Mouse (Mus musculus): Measurements from ENCODE around the gene Psmd9. TPM values are rescaled to one million over a fixed set of nuclear protein-coding genes. Genes with fewer than 3 reads are reported as not detected.

Psmd9 gene
- polyA plus RNA-seq, 1 experiment from 2014 or later, result 76.0 TPM

- 76% methylated on average over 6 of the region's 6 CpGs for WGBS (ENCODE audit: insufficient replicate concordance)
- ATAC-seq (ENCODE audit: low read depth) (no peak), DNase-seq (no peak)
- Histone ChIP-seq H3K27me3 (no peaks in the 10 kb centered on the region), H3K4me3 (replicated peaks) (peak overlapping the region; percentile 91), H3K9ac (peak overlapping the region; percentile 95), H3K36me3 (peaks cover 16% of the 10 kb centered on the region), H3K4me1 (replicated peaks) (peaks cover 70% of the 10 kb centered on the region), H3K9me3 (replicated peaks) (no peaks in the 10 kb centered on the region), H3K4me2 (peak overlapping the region; percentile 85), H3K27ac (0 out of 2 replicates have a peak overlapping the region, but pooled peaks have one; percentile 30)
Observed at GRCm38 (mm10) chr5:123229296-123229695, 60.1 kb downstream of the Psmd9 start.

DNA sequence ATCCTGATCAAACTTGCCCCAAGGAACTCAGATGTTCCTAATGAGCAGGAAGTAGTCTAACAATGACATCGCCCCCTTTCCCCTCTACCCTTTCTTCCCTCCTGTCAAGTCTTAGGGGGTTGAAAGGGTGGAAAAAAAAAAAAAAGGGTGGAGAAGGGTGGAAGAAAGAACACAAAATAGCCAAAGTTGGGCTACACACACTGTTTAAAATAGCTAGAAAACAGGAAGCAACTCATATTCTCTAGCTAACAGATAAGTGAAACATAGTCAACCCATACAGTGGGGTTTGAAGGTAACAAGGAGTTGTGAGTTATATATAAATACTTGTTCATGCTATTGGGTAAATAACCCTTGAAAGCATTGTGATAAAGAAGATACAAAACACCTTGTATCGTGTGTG, 63.0 kb downstream of the Psmd9 start:
- Histone ChIP-seq H3K4me2 (no peak overlapping the region), H3K4me3 (replicated peaks) (no peak overlapping the region), H3K9me3 (replicated peaks) (no peaks in the 10 kb centered on the region), H3K9ac (no peak overlapping the region), H3K27me3 (no peaks in the 10 kb centered on the region), H3K36me3 (peaks cover 44% of the 10 kb centered on the region), H3K27ac (no peak overlapping the region), H3K4me1 (replicated peaks) (peaks cover 58% of the 10 kb centered on the region)
- ATAC-seq (ENCODE audit: low read depth) (no peak), DNase-seq (no peak)
- 52% methylated on average over 2 of the region's 2 CpGs for WGBS (ENCODE audit: insufficient replicate concordance)

DNA sequence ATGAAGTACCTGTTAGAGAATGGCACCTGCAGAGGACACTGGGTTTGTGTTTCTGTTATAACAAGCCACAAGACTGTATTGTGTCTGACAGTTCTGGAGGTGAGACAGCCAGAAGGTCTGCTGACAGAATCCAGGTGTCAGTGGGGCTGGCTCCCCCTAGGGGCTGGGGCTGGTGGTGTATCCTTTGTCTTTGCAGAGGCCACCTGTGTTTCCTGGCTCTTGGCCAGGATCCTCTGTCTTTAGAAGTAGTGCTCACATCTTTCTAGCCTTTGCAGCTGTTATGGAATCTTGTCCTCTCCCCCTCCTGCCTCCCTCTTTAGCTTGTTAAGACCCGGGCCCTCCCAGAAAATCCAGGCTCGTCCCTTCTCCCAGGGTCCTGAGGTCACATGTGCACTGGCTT, 66.5 kb downstream of the Psmd9 start:
- peak; percentile 49 for DNase-seq
- 77% methylated on average over 2 of the region's 2 CpGs for WGBS (ENCODE audit: insufficient replicate concordance)
- Histone ChIP-seq H3K36me3 (peaks cover 71% of the 10 kb centered on the region), H3K4me1 (replicated peaks) (peaks cover 33% of the 10 kb centered on the region), H3K4me2 (no peak overlapping the region), H3K27me3 (no peaks in the 10 kb centered on the region), H3K9me3 (replicated peaks) (no peaks in the 10 kb centered on the region), H3K27ac (no peak overlapping the region), H3K9ac (no peak overlapping the region), H3K4me3 (replicated peaks) (no peak overlapping the region)
- 0 out of 2 replicates have a peak, but pooled peaks have one; percentile 53 for ATAC-seq (ENCODE audit: low read depth)

- peaks cover 72% of the 10 kb centered on the region for H3K36me3 ChIP-seq
- H3K9me3 ChIP-seq (replicated peaks), result no peaks in the 10 kb centered on the region
- no peak for ATAC-seq (ENCODE audit: low read depth)
- no peak overlapping the region for H3K27ac ChIP-seq
- H3K4me2 ChIP-seq, result no peak overlapping the region
- DNase-seq, result no peak
- peaks cover 29% of the 10 kb centered on the region for H3K4me1 ChIP-seq (replicated peaks)
- WGBS (ENCODE audit: insufficient replicate concordance), result 86% methylated on average over 9 of the region's 9 CpGs
- H3K4me3 ChIP-seq (replicated peaks), result no peak overlapping the region
- no peak overlapping the region for H3K9ac ChIP-seq
- no peaks in the 10 kb centered on the region for H3K27me3 ChIP-seq
Observed at GRCm38 (mm10) chr5:123236426-123236825, 67.2 kb downstream of the Psmd9 start.

DNA sequence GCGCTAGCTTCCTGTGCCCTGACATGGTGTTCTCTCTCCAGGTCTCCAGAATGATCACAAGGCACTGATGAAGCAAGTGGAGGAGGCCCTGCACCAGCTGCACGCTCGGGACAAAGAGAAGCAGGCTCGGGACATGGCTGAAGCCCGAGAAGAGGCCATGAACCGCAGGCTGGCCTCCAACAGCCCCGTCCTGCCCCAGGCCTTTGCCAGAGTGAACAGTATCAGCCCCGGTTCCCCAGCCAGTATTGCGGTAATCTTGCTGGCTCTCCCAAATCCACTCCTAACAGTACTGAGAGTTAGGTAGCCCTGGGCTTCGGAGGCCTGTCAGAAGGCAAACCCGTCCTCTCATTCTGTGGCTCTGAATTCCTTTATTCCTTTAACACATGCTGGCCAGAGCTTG, 70.3 kb downstream of the Psmd9 start:
- Histone ChIP-seq H3K4me2 (no peak overlapping the region), H3K36me3 (peaks cover 89% of the 10 kb centered on the region), H3K4me3 (replicated peaks) (no peak overlapping the region), H3K4me1 (replicated peaks) (0 out of 2 replicates have a peak, but pooled peaks cover 5% of the 10 kb centered on the region), H3K27ac (no peak overlapping the region), H3K27me3 (no peaks in the 10 kb centered on the region), H3K9me3 (replicated peaks) (no peaks in the 10 kb centered on the region), H3K9ac (no peak overlapping the region)
- 87% methylated on average over 11 of the region's 11 CpGs for WGBS (ENCODE audit: insufficient replicate concordance)
- ATAC-seq (ENCODE audit: low read depth) (no peak), DNase-seq (no peak)

GRCm38 (mm10) chr5:123245518-123245917, 76.3 kb downstream of the Psmd9 start:
- 31% methylated on average over 4 of the region's 4 CpGs for WGBS (ENCODE audit: insufficient replicate concordance)
- DNase-seq (peak; percentile 15), ATAC-seq (ENCODE audit: low read depth) (no peak)
- no peaks in the 10 kb centered on the region for H3K4me1 ChIP-seq (replicated peaks)
- H3K9ac ChIP-seq, result no peak overlapping the region
- H3K36me3 ChIP-seq, result peaks cover 54% of the 10 kb centered on the region
- H3K9me3 ChIP-seq (replicated peaks), result no peaks in the 10 kb centered on the region
- H3K4me3 ChIP-seq (replicated peaks), result no peak overlapping the region
- H3K4me2 ChIP-seq, result no peak overlapping the region
- no peaks in the 10 kb centered on the region for H3K27me3 ChIP-seq
- no peak overlapping the region for H3K27ac ChIP-seq

- 59% methylated on average over 8 of the region's 8 CpGs for WGBS (ENCODE audit: insufficient replicate concordance)
Observed at GRCm38 (mm10) chr5:123251390-123251789, 82.2 kb downstream of the Psmd9 start.

GRCm38 (mm10) chr5:123251834-123252233, 82.6 kb downstream of the Psmd9 start, which contains the start of gene Wdr66:
Gene Wdr66, plus strand, starts transcription at chr5:123252102.
- Histone ChIP-seq H3K4me1 (replicated peaks) (peaks cover 6% of the 10 kb centered on the region), H3K27ac (no peak within 1 kb of the TSS), H3K4me2 (peak within 1 kb of the TSS; percentile 30), H3K27me3 (peaks cover 23% of the 10 kb centered on the region), H3K9me3 (replicated peaks) (no peaks in the 10 kb centered on the region), H3K36me3 (peaks cover 15% of the 10 kb centered on the region), H3K4me3 (replicated peaks) (no peak within 1 kb of the TSS), H3K9ac (no peak within 1 kb of the TSS)
- peak; percentile 31; the same call in 1 of the 2 replicates for ATAC-seq (ENCODE audit: low read depth)
- peak; percentile 44 for DNase-seq
- 6% methylated on average over 18 of the region's 18 CpGs for WGBS (ENCODE audit: insufficient replicate concordance)

More at GRCm38 (mm10) chr5:123251390-123251789, 82.2 kb downstream of the Psmd9 start:
- H3K4me3 ChIP-seq (replicated peaks), result no peak overlapping the region
- H3K27ac ChIP-seq, result no peak overlapping the region
- no peak overlapping the region for H3K9ac ChIP-seq
- H3K9me3 ChIP-seq (replicated peaks), result no peaks in the 10 kb centered on the region
- no peak overlapping the region for H3K4me2 ChIP-seq
- H3K27me3 ChIP-seq, result peaks cover 23% of the 10 kb centered on the region
- H3K36me3 ChIP-seq, result peaks cover 15% of the 10 kb centered on the region
- ATAC-seq (ENCODE audit: low read depth) (no peak), DNase-seq (no peak)
- peaks cover 6% of the 10 kb centered on the region for H3K4me1 ChIP-seq (replicated peaks)

DNA sequence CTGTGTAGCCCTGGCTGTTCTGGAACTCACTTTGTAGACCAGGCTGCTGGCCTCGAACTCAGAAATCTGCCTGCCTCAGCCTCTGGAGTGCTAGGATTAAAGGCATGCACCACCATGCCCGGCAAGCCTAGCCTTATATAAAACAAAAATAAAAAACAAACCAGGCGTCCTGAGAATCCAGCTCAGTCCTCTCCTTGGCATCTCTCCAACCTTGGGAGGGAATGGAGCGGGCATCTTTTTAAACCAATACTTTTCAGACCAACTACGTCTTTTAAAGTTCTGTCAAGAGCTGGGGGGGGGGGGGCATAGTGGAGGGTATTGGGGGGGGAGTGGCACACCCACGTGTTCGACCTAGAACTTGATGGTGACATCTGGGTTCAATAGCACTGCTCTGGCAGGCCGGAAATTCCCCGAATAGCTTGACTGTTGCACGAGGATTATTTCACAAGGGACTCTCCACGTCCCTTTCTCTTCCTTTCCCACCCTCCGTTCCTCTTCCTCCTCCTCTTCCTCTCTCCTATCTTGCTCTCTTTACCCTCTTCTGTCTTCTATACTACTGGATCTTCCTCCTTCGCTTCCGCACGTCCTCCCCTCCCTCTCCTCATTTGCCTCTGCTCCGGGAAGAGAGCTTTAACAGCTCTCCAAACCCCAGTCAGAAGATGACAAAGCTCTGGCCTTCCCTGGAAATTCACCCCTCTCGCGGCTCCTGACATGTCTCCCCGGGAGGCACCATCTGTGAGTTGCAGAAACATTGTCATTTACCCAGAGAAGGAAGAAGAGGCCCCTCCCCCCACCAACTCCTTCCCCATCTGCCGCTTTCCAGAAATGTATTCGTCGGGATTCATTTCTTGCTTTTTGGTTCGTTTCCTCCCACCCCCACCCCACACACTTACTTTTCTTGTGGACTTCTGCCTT, 87.9 kb downstream of the Psmd9 start:
- DNase-seq (no peak), ATAC-seq (ENCODE audit: low read depth) (no peak)
- H3K36me3 ChIP-seq, result no peaks in the 10 kb centered on the region
- peaks cover 8% of the 10 kb centered on the region for H3K4me1 ChIP-seq (replicated peaks)
- no peak overlapping the region for H3K4me3 ChIP-seq (replicated peaks)
- H3K9me3 ChIP-seq (replicated peaks), result no peaks in the 10 kb centered on the region
- H3K9ac ChIP-seq, result no peak overlapping the region
- peaks cover 24% of the 10 kb centered on the region for H3K27me3 ChIP-seq
- 26% methylated on average over 23 of the region's 23 CpGs for WGBS (ENCODE audit: insufficient replicate concordance)
- peak overlapping the region; percentile 22 for H3K4me2 ChIP-seq
- no peak overlapping the region for H3K27ac ChIP-seq

DNA sequence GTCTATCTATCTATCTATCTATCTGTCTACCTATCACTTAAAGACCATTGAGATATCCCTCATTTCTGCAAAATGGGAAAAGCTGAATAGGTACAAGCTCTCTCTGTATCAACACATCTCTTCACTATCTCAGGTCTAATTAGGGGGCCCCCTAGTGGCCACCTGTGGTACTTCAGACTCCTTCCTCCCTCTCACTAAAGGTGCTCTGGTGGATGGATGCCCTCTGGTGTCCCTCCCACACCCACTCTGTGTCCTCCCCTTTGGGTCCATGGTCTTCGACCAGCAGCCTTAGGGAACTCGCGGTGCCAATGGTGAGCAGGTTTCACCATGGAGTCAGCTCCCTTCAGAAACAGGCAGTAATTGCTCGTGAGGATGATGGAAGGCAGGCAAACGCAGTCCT, 89.8 kb downstream of the Psmd9 start:
- no peak for ATAC-seq (ENCODE audit: low read depth)
- H3K9ac ChIP-seq, result no peak overlapping the region
- WGBS (ENCODE audit: insufficient replicate concordance), result 44% methylated on average over 5 of the region's 5 CpGs
- peaks cover 13% of the 10 kb centered on the region; the same call in 1 of the 2 replicates for H3K27me3 ChIP-seq
- H3K27ac ChIP-seq, result no peak overlapping the region
- peak; percentile 55 for DNase-seq
- no peaks in the 10 kb centered on the region for H3K36me3 ChIP-seq
- H3K4me1 ChIP-seq (replicated peaks), result peaks cover 7% of the 10 kb centered on the region; the same call in 1 of the 2 replicates
- no peak overlapping the region for H3K4me2 ChIP-seq
- no peaks in the 10 kb centered on the region for H3K9me3 ChIP-seq (replicated peaks)
- no peak overlapping the region for H3K4me3 ChIP-seq (replicated peaks)

DNA sequence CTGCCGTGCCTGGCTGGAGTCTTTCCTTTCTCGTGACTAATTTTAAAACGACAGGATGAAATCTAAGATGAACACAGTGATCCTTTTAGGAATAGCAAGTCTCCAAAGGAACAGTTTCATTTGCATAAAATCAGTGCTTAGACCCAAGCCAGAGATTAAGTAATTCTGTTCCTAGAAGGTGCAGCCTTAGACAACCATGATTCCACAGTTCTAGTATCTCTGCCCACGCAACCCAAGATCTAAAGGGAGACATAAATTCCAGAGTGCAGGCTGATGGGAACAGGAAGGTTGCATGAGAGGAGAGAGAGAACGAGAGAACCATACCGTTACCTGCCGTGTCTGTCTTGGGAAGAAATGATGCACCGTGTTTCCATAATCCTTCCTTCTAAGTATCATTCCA, 91.5 kb downstream of the Psmd9 start:
- no peak overlapping the region for H3K27ac ChIP-seq
- peaks cover 7% of the 10 kb centered on the region; the same call in 1 of the 2 replicates for H3K4me1 ChIP-seq (replicated peaks)
- 68% methylated on average over 8 of the region's 8 CpGs for WGBS (ENCODE audit: insufficient replicate concordance)
- H3K9me3 ChIP-seq (replicated peaks), result no peaks in the 10 kb centered on the region
- no peak overlapping the region for H3K9ac ChIP-seq
- no peak for DNase-seq
- H3K4me2 ChIP-seq, result no peak overlapping the region
- H3K27me3 ChIP-seq, result 0 out of 2 replicates have a peak, but pooled peaks cover 7% of the 10 kb centered on the region
- no peaks in the 10 kb centered on the region for H3K36me3 ChIP-seq
- H3K4me3 ChIP-seq (replicated peaks), result no peak overlapping the region
- ATAC-seq (ENCODE audit: low read depth), result no peak

Measured in liver, embryonic 13.5 days (tissue).